Mouse (Mus musculus) cerebellum, adult 2 months (tissue): Measurements from ENCODE around the gene Ap1g1. TPM values are rescaled to one million over a fixed set of nuclear protein-coding genes. Genes with fewer than 3 reads are reported as not detected.

Source experiments
- DNase-seq, 2 experiments: peaks; one replicate each; pipeline ENCODE4 v3.0.0; 2021
- H3K27ac ChIP-seq: fragments of 200-500 bp; 2 replicates; pipeline ENCODE4 v1.5.1; 2012; ENCODE audit warnings: low read length, control low read depth, inconsistent platforms; ENCODE audit not compliant: insufficient read depth
- H3K27me3 ChIP-seq: fragments of 200-500 bp; 2 replicates; pipeline ENCODE4 v1.6.1; 2012; ENCODE audit warnings: inconsistent platforms, mild to moderate bottlenecking, low read length, moderate library complexity; ENCODE audit not compliant: control insufficient read depth, insufficient read depth
- H3K4me1 ChIP-seq: fragments of 200-500 bp; 2 replicates; pipeline ENCODE4 v1.6.1; 2011; ENCODE audit warnings: low read length; ENCODE audit not compliant: control insufficient read depth, insufficient read depth
- H3K4me3 ChIP-seq: fragments of 200-500 bp; replicated peaks from 2 replicates; pipeline ENCODE3; 2011; ENCODE audit warnings: mild to moderate bottlenecking, low read depth, low read length, control low read depth; ENCODE audit not compliant: insufficient read depth
- CTCF ChIP-seq: fragments of 200-500 bp; IDR thresholded peaks from 2 replicates; pipeline ENCODE4 v1.5.1; 2011; ENCODE audit warnings: low read depth, mild to moderate bottlenecking, control low read depth, low read length, moderate library complexity, borderline replicate concordance; ENCODE audit not compliant: insufficient read depth
- POLR2A ChIP-seq: fragments of 200-500 bp; IDR thresholded peaks from 2 replicates; pipeline ENCODE4 v1.6.1; 2011; ENCODE audit warnings: low read length, control low read depth, borderline replicate concordance; ENCODE audit not compliant: insufficient read depth
- WGBS: fragments of 180-500 bp; shearing (Covaris S2); methylation state at CpG from one replicate; pipeline ENCODE4 v1.1.7; 2018; 5-methylcytosine and 5-hydroxymethylcytosine counted together
- polyA plus RNA-seq: library from polyadenylated mRNA; depleted of rRNA; stranded (reverse); fragments of >200 nt; gene quantifications from 2 replicates; pipeline ENCODE4 v1.2.3, GENCODE M21; 2012; rRNA removed

The Ap1g1 gene
- 74.4 and 80.0 TPM in 2 replicates for polyA plus RNA-seq

DNA sequence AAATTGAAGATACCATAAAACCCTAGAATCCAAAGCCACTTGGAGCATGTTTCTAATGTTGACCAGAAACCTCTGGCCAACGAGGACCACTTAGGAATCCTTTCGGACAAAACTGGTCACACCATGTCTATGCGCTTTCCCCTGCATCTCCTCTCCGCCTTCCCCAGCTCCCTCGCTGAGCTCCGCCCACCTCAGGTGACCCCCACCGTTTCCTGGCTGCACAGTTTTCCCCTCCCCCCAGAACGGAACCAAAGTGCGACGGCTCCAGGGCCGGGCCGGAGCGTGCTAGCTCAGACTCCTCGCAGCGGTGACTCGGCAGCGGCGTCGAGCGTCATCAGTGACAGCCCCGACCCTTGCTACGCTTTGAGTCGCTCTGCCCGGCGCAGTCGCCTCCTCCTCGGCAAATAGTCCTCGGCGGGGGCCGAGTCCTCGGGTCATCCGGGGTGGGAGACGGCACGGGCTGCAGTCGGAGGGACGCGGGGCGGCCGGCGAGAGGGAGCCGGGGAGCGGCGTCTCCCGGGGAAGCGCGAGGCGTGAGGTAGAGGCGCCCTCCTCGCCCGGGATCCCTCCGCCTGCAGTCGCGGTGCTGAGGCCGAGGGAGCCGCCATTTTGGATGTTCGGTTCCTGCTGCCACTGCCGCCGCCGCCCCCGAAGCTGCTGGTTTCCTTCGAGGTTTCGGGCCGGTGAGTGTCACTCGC, at the start of gene Ap1g1:
Gene Ap1g1, plus strand, starts transcription at position 275 of the 698 bp plus-strand sequence.
- peak; percentile 98 for DNase-seq
- peak within 1 kb of the TSS; percentile 95 for H3K27ac ChIP-seq
- peaks cover 4% of the 10 kb centered on the region for H3K4me1 ChIP-seq
- TF ChIP-seq CTCF (no peak), POLR2A (peak; percentile 86; the same call in 1 of the 2 replicates)
- WGBS = under 1% methylated on average over 64 of the region's 64 CpGs
- peak within 1 kb of the TSS; percentile 79 for H3K4me3 ChIP-seq
- H3K27me3 ChIP-seq = no peaks in the 10 kb centered on the region

DNA sequence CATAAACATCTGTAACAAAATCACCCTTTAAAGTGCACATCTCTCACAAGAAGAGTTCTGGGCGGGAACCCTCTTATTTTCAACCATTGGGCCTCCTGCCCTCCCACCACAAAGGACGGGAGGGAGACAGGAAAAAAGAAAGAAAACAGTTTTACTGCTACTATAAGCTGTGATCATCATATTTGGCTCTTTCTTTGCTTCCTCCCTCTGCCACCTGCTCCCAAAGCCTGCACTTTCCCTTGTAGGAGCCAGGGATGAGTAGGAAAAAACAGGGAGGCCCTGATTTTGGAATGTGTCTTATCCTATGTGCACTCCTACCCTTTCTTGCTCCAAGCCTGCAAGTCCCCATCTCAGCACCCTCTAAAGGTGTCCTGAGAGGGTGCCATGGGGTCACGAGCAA, 47.3 kb upstream of the Ap1g1 start:
- Histone ChIP-seq H3K4me1 (peaks cover 13% of the 10 kb centered on the region), H3K27ac (no peak overlapping the region), H3K4me3 (no peak overlapping the region), H3K27me3 (no peaks in the 10 kb centered on the region)
- no peak for DNase-seq
- TF ChIP-seq CTCF (no peak), POLR2A (no peak)
- 75% methylated on average over 3 of the region's 3 CpGs for WGBS

DNA sequence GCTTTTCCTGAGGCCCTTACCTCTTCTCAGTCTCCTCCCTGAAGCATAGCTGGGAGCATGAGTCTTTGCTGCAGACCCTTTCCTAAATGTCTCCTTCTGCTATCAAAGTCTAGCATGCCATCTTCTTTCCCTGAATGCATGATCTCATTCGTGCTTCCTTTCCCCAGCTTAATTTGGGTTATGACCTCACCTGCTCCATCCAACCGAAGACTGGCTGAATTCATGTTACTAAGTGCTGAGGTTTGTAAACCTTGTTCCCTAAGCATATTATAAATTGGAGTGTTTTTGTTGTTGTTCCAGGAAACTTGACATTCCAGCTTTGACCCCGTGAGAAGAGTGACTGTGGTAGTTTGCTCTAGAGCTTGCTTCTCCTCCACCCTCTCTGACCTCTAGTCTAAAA, 44.3 kb upstream of the Ap1g1 start:
- no peak for DNase-seq
- TF ChIP-seq CTCF = no peak
- TF ChIP-seq POLR2A = no peak
- WGBS = 65% methylated on average over 3 of the region's 3 CpGs
- no peak overlapping the region for H3K4me3 ChIP-seq
- no peaks in the 10 kb centered on the region for H3K27me3 ChIP-seq
- H3K4me1 ChIP-seq = peaks cover 13% of the 10 kb centered on the region
- H3K27ac ChIP-seq = no peak overlapping the region

DNA sequence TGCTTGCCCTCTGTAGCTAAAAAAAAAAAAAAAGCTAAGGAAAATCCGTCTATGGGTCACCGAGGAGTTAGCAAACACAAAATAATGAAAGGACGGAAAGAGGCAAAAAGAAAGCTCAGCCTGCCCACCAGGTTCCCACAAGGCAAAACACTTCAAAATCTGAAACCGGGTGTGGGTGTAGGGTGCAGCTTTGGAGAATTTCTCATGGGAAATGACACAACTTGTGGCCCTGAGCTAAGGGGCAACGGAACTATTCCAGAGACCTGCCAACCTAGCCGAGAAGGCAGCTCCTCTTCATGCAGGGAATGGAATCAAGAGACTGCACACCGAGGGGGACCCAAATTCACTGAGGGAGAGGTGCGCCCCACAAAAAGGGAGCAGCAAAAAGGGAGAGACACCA, 41.5 kb upstream of the Ap1g1 start:
- H3K27ac ChIP-seq = peak overlapping the region; percentile 85
- 5% methylated on average over 8 of the region's 8 CpGs for WGBS
- no peaks in the 10 kb centered on the region for H3K27me3 ChIP-seq

DNA sequence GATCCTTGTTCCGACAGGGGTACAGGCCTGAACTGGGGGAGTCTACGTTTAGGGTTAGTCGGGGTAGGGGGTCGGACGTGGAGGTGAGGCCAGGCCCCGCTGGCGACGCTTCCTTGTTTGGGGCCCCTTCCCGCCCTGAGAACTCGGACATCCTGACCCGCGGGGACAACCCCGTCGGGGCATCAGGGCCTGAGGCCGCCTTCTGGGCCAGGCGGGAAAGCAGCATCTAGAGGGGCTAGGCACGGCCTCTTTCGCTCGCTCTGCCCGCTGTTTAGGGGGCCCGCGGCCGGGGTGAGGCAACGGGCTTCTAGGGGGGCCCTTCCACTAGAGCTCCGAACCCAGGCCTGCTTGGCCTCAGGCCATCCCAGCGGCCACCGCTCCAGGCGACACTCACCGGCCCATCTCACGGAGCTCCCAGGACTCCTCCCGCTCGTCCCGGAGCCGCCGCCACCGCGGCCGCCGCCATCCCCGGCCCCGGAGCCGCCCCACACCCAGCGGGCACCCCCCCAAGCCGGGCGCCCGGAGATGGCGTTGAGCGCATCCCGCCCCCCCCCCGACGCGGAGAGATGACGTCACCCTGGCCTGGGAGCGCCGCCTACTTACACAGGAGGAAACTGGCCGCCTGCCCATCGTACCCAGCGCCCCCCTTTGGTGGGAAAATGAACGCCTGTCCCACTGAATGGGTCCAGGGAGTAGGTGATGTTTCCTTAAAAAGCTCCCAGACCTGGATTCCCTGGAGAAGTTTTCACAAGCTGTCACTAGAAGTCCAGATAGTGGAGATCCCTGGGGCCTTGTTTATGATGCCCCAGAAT, 40.9 kb upstream of the Ap1g1 start, which contains the start of gene Atxn1l:
Gene Atxn1l, minus strand, starts transcription at position 503 of the 812 bp plus-strand sequence.
- Histone ChIP-seq H3K4me3 (peak within 1 kb of the TSS; percentile 86), H3K27ac (peak within 1 kb of the TSS; percentile 85), H3K4me1 (peaks cover 11% of the 10 kb centered on the region), H3K27me3 (no peaks in the 10 kb centered on the region)
- 1% methylated on average over 59 of the region's 59 CpGs for WGBS
- TF ChIP-seq POLR2A = peak; percentile 40; the same call in 1 of the 2 replicates
- peak; percentile 60; the same call in 1 of the 2 replicates for TF ChIP-seq CTCF
- DNase-seq = peak; percentile 83 to 91

More for the DNA sequence above, 41.5 kb upstream of the Ap1g1 start:
- Histone ChIP-seq H3K4me3 (peak overlapping the region; percentile 86), H3K4me1 (peaks cover 11% of the 10 kb centered on the region)
- TF ChIP-seq POLR2A (no peak), CTCF (no peak)
- no peak for DNase-seq

DNA sequence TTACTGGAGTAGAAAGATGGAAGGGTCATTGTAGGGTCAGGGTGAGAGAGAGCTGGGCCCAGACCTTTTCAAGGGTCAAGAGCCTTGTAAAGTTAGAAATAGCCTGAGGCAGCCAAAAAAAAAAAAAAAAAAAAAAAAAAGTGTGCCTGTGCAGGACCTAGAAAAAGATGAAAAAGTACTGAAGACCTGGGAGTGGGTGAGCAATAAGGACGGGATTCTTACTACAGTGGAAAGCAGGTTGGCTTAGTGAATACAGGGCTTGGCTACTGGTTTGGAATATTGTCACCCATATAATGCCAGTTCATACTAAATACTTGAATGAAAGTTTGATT, 40.3 kb upstream of the Ap1g1 start:
- no peak overlapping the region for H3K27ac ChIP-seq

DNA sequence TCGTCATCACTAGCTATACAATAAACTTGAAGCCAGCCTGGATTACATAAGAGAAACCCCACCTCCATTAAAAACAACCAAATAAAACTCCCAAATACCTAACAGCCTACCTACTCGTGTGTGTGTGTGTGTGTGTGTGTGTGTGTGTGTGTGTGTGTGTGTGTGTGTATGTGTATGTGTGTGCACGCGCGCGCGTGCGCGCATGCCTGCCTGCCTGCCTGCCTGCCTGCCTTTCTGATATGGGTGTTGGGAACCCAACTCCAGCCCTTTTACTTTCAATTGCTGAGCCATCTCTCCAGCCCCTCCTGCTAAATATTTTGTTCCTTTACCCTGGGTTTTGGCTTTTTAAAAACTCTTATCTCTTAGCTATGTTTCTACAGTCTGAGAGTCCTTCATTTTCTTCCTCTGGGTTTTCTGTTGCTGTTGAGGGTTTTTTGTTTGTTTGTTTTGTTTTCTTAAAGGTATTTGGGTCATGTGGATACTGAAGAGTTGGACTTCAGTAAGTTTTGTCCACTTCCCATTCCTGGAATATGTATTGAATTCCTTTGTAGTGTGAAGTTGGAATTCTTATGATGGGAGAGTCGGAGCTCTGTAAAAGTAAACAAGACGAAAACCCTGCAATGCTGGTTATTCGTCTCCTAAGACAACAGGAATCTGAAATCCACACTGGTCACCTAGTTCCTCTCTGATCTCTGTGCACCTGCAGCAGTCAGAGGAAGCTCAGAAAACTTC, 30.7 kb upstream of the Ap1g1 start:
- WGBS = 90% methylated on average over 12 of the region's 12 CpGs
- no peak for DNase-seq
- H3K27me3 ChIP-seq = no peaks in the 10 kb centered on the region
- TF ChIP-seq CTCF = no peak
- no peak for TF ChIP-seq POLR2A
- no peaks in the 10 kb centered on the region for H3K4me1 ChIP-seq
- no peak overlapping the region for H3K27ac ChIP-seq
- H3K4me3 ChIP-seq = no peak overlapping the region

More for the DNA sequence above, 40.3 kb upstream of the Ap1g1 start:
- Histone ChIP-seq H3K4me1 (peaks cover 9% of the 10 kb centered on the region), H3K4me3 (peak overlapping the region; percentile 86), H3K27me3 (no peaks in the 10 kb centered on the region)
- WGBS = 64% methylated on average over 1 of the region's 1 CpGs
- no peak for DNase-seq
- TF ChIP-seq CTCF = no peak
